Mouse (Mus musculus) CH12.LX (cell line): ENCODE results near the gene Fbxw10.

Experiments
- CTCF ChIP-seq, 2 experiments: IDR thresholded peaks in 1 of 2; conservative IDR thresholded peaks in 1 of 2; 2 replicates each; pipeline ENCODE4 v1.5.1; 2011 to 2012; ENCODE audit warnings: low read depth in 2 of 2, low read length in 2 of 2, improper control_type of control experiment in 1 of 2, inconsistent platforms in 1 of 2, mild to moderate bottlenecking in 1 of 2, moderate library complexity in 1 of 2
- E2F4 ChIP-seq: IDR thresholded peaks from 2 replicates; pipeline ENCODE4 v1.6.1; 2011; ENCODE audit warnings: low read depth, low read length, improper control_type of control experiment; ENCODE audit not compliant: insufficient replicate concordance
- EP300 ChIP-seq: IDR thresholded peaks from 2 replicates; pipeline ENCODE4 v1.6.1; 2011; ENCODE audit warnings: low read length, improper control_type of control experiment
- ETS1 ChIP-seq: conservative IDR thresholded peaks from 2 replicates; pipeline ENCODE4 v1.6.1; 2012; ENCODE audit warnings: low read depth, mild to moderate bottlenecking, inconsistent platforms, low read length, improper control_type of control experiment, moderate library complexity
- PAX5 ChIP-seq: IDR thresholded peaks from 2 replicates; pipeline ENCODE4 v1.6.1; 2012; ENCODE audit warnings: low read length, inconsistent platforms, mixed read lengths
- POLR2A ChIP-seq: IDR thresholded peaks from 2 replicates; pipeline ENCODE4 v1.6.1; 2011; ENCODE audit warnings: low read depth, mild to moderate bottlenecking, improper control_type of control experiment, low read length
- RAD21 ChIP-seq: IDR thresholded peaks from 2 replicates; pipeline ENCODE4 v1.6.1; 2011; ENCODE audit warnings: low read depth, mild to moderate bottlenecking, low read length, improper control_type of control experiment, moderate library complexity
- ZC3H11A ChIP-seq: IDR thresholded peaks from 2 replicates; pipeline ENCODE4 v1.6.1; 2012; ENCODE audit warnings: low read depth, mild to moderate bottlenecking, inconsistent platforms, low read length, improper control_type of control experiment
- ZMIZ1 ChIP-seq: IDR thresholded peaks from 2 replicates; pipeline ENCODE4 v1.6.1; 2012; ENCODE audit warnings: low read depth, mild to moderate bottlenecking, inconsistent platforms, low read length, improper control_type of control experiment

DNA sequence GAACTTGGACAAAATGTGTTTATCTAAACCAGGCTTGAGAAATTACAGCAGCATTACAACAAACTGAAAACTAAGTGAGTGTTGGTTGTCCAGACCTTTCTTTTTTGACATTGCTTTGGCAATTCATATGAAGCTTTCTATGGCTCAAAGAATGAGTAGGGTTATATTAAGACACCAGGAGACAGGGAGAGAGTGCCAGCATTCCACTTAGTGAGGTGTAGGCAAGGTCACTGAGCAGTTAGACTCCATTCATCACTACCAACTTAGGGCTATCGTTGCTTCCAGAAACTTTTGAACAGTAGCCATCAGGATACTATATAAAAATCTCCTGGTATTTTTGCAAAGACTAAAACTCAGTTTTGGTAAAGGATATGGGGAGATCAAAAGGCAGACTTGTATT, 30.5 kb downstream of the Fbxw10 start:
- TF ChIP-seq POLR2A: no peak
- TF ChIP-seq ZMIZ1: no peak
- no peak for TF ChIP-seq EP300
- no peak for TF ChIP-seq CTCF (conservative IDR thresholded peaks at IDR 0.05 in 1 of 2, IDR thresholded peaks at IDR 0.05 in 1 of 2; ENCODE audit: low read depth in 2 of 2, low read length in 2 of 2)
- no peak for TF ChIP-seq E2F4
- no peak for TF ChIP-seq PAX5
- no peak for TF ChIP-seq ETS1
- TF ChIP-seq RAD21: no peak
- no peak for TF ChIP-seq ZC3H11A
